Mouse (Mus musculus) right cerebral cortex, adult 18-20 months (tissue): Measurements from ENCODE around the gene Klf13.
A peak's percentile ranks its signal among the peaks of the same experiment; 100 is the strongest.

Experiments used
- DNase-seq: peaks from one replicate; pipeline ENCODE4 v3.0.0; 2022; ENCODE audit warnings: mixed read lengths

Klf13 gene

GRCm38 (mm10) chr7:63938914-63939396 lies at the start of gene Klf13:
Gene Klf13 (minus strand): TSS chr7:63938915.
- DNase-seq = peak; percentile 99

GRCm38 (mm10) chr7:63988391-63988790 lies 49.7 kb upstream of the Klf13 start:
- DNase-seq = no peak

GRCm38 (mm10) chr7:63986407-63987182 lies 47.9 kb upstream of the Klf13 start:
- peak; percentile 63 for DNase-seq

- no peak for DNase-seq
Observed at GRCm38 (mm10) chr7:63985696-63986406, 47.1 kb upstream of the Klf13 start.

- no peak for DNase-seq
Observed at GRCm38 (mm10) chr7:63985266-63985665, 46.6 kb upstream of the Klf13 start.

GRCm38 (mm10) chr7:63984329-63984728 lies 45.6 kb upstream of the Klf13 start:
- DNase-seq = no peak

- DNase-seq = no peak
Observed at GRCm38 (mm10) chr7:63977631-63978030, 38.9 kb upstream of the Klf13 start.

- DNase-seq = no peak
Observed at GRCm38 (mm10) chr7:63970986-63971385, 32.3 kb upstream of the Klf13 start.

GRCm38 (mm10) chr7:63969941-63970340 lies 31.2 kb upstream of the Klf13 start:
- no peak for DNase-seq

- DNase-seq = no peak
Observed at GRCm38 (mm10) chr7:63965635-63966418, 27.1 kb upstream of the Klf13 start.

GRCm38 (mm10) chr7:63965135-63965534 lies 26.4 kb upstream of the Klf13 start:
- peak; percentile 84 for DNase-seq

GRCm38 (mm10) chr7:63964121-63964520 lies 25.4 kb upstream of the Klf13 start:
- DNase-seq = no peak

GRCm38 (mm10) chr7:63963632-63964031 lies 24.9 kb upstream of the Klf13 start:
- no peak for DNase-seq

- peak; percentile 54 for DNase-seq
Observed at GRCm38 (mm10) chr7:63957872-63958640, 19.3 kb upstream of the Klf13 start.

- DNase-seq = peak; percentile 87
Observed at GRCm38 (mm10) chr7:63956981-63957713, 18.4 kb upstream of the Klf13 start.

GRCm38 (mm10) chr7:63956138-63956823 lies 17.6 kb upstream of the Klf13 start:
- no peak for DNase-seq

- DNase-seq = no peak
Observed at GRCm38 (mm10) chr7:63955440-63955839, 16.7 kb upstream of the Klf13 start.

- no peak for DNase-seq
Observed at GRCm38 (mm10) chr7:63952077-63952898, 13.6 kb upstream of the Klf13 start.

- DNase-seq = peak; percentile 76
Observed at GRCm38 (mm10) chr7:63950931-63951607, 12.4 kb upstream of the Klf13 start.

GRCm38 (mm10) chr7:63949176-63949575 lies 10.5 kb upstream of the Klf13 start:
- no peak for DNase-seq
